Mouse (Mus musculus) T-cell, adult 66 days (primary cell): Measurements from ENCODE around the gene Slc25a39. TPM values are rescaled to one million over a fixed set of nuclear protein-coding genes. Genes with fewer than 3 reads are reported as not detected.

Experiments
- total RNA-seq, 2 experiments: library from RNA; stranded (reverse); gene quantifications; 3 replicates in 1 of 2; 4 replicates in 1 of 2; pipeline ENCODE4 v1.2.4; 2023

The Slc25a39 gene
- 10 to 100 TPM; 29.1 to 29.5 TPM for total RNA-seq

DNA sequence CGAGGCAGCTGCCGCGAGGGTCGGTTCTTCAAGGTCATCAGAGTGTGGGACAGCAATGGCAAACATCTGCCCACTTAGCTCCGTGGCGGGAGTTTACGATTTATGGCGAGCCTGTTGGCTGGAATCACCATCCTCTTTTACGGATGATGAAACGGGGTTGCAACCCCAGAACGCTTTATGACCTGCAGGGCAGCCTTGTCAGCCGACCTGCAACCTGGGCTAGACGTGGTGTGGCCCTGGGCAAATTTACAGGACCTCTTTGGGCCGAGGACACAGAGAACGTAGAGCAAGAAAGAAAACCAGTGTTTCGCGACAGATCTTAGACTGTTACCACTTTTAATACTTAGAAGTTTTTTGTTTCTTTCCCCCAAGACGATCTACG, at the start of gene Slc25a39:
TSS of gene Slc25a39 (minus strand) at position 113 of the 382 bp plus-strand sequence.

DNA sequence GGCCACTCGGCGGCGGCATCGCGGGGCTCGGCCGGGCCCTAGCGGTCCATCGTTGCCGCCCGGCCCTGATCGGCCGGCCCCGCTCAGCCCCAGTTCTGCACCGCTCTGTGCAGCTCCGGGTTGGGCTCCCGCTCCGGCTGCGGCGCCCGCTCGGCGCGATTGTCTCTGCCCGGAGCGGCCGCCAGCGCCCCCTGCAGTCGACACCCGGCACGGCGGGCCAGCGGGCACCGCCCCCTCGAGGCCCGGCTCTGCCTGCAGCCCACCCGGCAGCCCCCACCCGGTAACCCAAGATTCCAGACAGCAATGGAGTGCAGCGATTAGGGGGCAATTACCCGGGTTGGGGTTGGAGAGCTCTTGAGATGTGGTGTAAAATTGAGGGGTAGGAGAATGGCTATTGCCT, 39.8 kb upstream of the Slc25a39 start, which contains the start of gene Fam171a2:
TSS of gene Fam171a2 (minus strand) at position 186 of the 400 bp plus-strand sequence.

DNA sequence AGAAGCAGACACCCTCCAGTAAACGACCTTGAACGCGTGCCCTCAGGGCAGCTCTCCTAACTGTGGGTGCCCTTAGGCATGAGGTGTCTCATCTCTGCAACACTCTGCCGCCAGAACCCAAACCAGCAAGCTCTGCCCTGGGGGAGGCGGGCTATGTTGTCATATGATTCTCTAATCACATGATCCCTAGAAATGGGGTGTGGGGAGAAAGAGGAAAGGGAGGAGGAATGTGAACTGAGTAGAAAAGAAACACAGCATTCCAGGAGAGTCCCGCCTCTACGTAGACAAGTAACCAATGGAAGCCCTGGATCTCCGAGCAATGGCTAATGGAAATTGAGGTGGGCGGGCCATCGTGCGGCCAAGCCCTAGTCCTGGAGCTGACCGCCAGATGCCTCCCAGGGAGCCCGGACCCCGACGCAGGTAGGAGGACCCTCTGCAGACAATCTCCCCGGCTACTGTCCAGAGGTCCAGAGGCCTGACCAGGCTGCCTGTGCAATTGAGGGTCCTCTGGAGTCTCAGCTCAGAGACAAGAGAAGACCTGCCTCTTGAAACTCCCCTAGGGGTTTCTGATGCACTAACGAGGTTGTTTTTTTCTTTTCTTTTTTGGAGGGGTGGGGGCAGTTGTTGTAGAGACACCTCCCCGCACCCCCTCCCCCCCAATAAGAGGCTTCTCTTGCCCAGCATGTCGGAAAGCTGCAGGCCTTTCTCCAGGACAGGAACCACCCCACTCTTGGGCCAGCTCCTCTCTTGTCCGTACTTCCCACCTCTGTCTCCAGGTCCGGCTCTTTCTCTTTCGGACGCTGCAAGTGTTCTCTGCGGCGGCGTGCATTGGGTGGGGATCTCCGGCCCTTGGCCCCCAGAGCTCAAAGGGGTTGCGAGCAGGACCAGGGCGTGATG, 22.6 kb upstream of the Slc25a39 start, which contains the start of gene Grn:
TSS of gene Grn (plus strand) at position 195 of the 897 bp plus-strand sequence.

DNA sequence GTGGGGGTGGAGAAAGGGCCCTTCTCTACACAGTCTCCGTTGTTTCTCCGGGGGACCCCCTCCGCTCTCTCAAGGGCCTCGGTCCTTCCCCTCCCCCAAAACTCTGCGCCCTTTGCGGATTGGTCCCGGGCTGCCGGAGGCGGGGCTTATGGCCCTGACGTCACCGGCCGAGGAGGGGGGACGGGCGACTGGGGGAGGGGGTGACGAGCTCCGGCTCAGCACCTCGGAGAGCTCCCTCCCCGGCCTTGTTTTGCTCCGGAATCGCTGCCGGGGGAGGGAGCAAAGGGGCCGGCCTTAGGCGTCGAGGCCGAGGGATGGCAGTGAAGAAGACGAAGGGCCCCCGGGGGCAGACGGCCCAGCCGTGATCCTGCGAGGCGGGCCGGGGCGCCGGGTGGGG, 14.5 kb downstream of the Slc25a39 start, which contains the start of gene Rundc3a:
TSS of gene Rundc3a (plus strand) at position 166 of the 397 bp plus-strand sequence.

DNA sequence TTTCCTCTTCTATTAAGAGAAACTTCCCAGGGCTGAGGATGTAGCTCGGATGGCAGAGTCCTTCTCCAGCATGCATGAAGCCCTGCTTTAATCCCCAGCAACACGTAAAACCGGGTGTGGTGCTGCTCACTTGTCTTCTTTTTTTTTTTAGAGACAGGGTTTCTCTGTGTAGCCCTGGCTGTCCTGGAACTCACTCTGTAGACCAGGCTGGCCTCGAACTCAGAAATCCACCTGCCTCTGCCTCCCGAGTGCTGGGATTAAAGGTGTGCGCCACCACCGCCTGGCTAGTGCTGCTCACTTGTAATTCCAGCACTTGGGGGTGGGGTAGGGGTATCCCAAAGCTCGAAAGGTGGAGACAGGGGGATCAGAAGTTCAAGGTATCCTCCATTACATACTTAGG, 41.6 kb downstream of the Slc25a39 start, which contains the start of gene Slc4a1:
TSS of gene Slc4a1 (minus strand) at position 101 of the 400 bp plus-strand sequence.

Other genes starting within 250 kb of the Slc25a39 start
- 10 to 100 TPM; 48.9 to 53.5 TPM for gene Lsm12, start 222.7 kb downstream of the Slc25a39 start, total RNA-seq
- gene G6pc3, start 218.3 kb downstream of the Slc25a39 start, total RNA-seq, result 10 to 100 TPM; 28.1 to 34.6 TPM
- 10 to 100 TPM; 79.2 to 91.2 TPM for gene Hdac5, start 177.8 kb downstream of the Slc25a39 start, total RNA-seq
- gene BC030867, start 159.1 kb downstream of the Slc25a39 start, total RNA-seq, result 1 to 10 TPM in 1 of 2 experiments, under 1 TPM in 1; 0.83 to 1.7 TPM
- not detected for gene Asb16, start 139.2 kb downstream of the Slc25a39 start, total RNA-seq
- gene Tmub2, start 123.0 kb downstream of the Slc25a39 start, total RNA-seq, result 10 to 100 TPM; 38.6 TPM
- gene Atxn7l3, start 111.3 kb downstream of the Slc25a39 start, total RNA-seq, result 10 to 100 TPM; 85.1 to 88.2 TPM
- 100 to 1,000 TPM; 142 to 153 TPM for gene Ubtf, start 88.2 kb downstream of the Slc25a39 start, total RNA-seq
- not detected for gene Slc4a1, start 41.7 kb downstream of the Slc25a39 start, total RNA-seq
- 1 to 10 TPM; 5.2 to 6.9 TPM for gene Rundc3a, start 14.5 kb downstream of the Slc25a39 start, total RNA-seq
- gene Grn, start 22.4 kb upstream of the Slc25a39 start, total RNA-seq, result 10 to 100 TPM; 14.8 to 23.8 TPM
- gene Fam171a2, start 39.7 kb upstream of the Slc25a39 start, total RNA-seq, result 1 to 10 TPM in 1 of 2 experiments, not detected in 1; 1.5 TPM
- gene Itga2b, start 62.2 kb upstream of the Slc25a39 start, total RNA-seq, result 10 to 100 TPM; 15.2 to 24.0 TPM
- gene Gpatch8, start 148.4 kb upstream of the Slc25a39 start, total RNA-seq, result 10 to 100 TPM; 54.3 to 61.2 TPM
- not detected for gene Gm11627, start 171.5 kb upstream of the Slc25a39 start, total RNA-seq
- gene Fzd2, start 196.4 kb upstream of the Slc25a39 start, total RNA-seq, result not detected